Mouse (Mus musculus) MEL (cell line): ENCODE results near the gene Svs2. TPM values are rescaled to one million over a fixed set of nuclear protein-coding genes. Genes with fewer than 3 reads are reported as not detected.

Source experiments
- DNase-seq: peaks from one replicate; pipeline ENCODE4 v3.0.0; 2011; ENCODE audit warnings: low read depth, low spot score
- H3K27ac ChIP-seq: 2 replicates; pipeline ENCODE4 v1.5.1; 2012; ENCODE audit warnings: low read depth, mild to moderate bottlenecking, control low read depth, low read length, moderate library complexity; ENCODE audit not compliant: control insufficient read depth
- H3K27me3 ChIP-seq, 2 experiments: fragments of 150-350 bp in 1 of 2; sonication (generic) in 1 of 2; 2 replicates each; pipeline ENCODE4 v1.6.1; 2012; ENCODE audit warnings: low read length in 2 of 2, mild to moderate bottlenecking in 2 of 2, improper control_type of control experiment in 1 of 2, moderate library complexity in 1 of 2; ENCODE audit not compliant: insufficient read depth in 2 of 2, control insufficient read depth in 1 of 2
- H3K36me3 ChIP-seq, 2 experiments: 2 replicates each; pipeline ENCODE4 v1.6.1; 2012 to 2014; ENCODE audit warnings: low read length in 2 of 2, improper control_type of control experiment in 1 of 2, inconsistent platforms in 1 of 2, mild to moderate bottlenecking in 1 of 2; ENCODE audit not compliant: insufficient read depth in 2 of 2, control insufficient read depth in 1 of 2
- H3K4me1 ChIP-seq, 2 experiments: fragments of 150-350 bp in 1 of 2; sonication (generic) in 1 of 2; 2 replicates each; pipeline ENCODE4 v1.6.1; 2012; ENCODE audit warnings: low read length in 2 of 2, improper control_type of control experiment in 1 of 2, mild to moderate bottlenecking in 1 of 2; ENCODE audit not compliant: insufficient read depth in 2 of 2, control insufficient read depth in 1 of 2
- H3K4me3 ChIP-seq, 2 experiments: fragments of 150-350 bp in 1 of 2; sonication (generic) in 1 of 2; 2 replicates each; pipeline ENCODE4 v1.5.1; 2012; ENCODE audit warnings: low read depth in 2 of 2, low read length in 2 of 2, mild to moderate bottlenecking in 2 of 2, moderate library complexity in 2 of 2, control low read depth in 1 of 2, improper control_type of control experiment in 1 of 2; ENCODE audit not compliant: control insufficient read depth in 1 of 2, insufficient read depth in 1 of 2
- H3K79me2 ChIP-seq: 2 replicates; pipeline ENCODE4 v1.6.1; 2012; ENCODE audit warnings: mild to moderate bottlenecking, low read length, moderate library complexity; ENCODE audit not compliant: control insufficient read depth, poor library complexity, insufficient read depth
- H3K9ac ChIP-seq: 2 replicates; pipeline ENCODE4 v1.6.1; 2012; ENCODE audit warnings: low read depth, mild to moderate bottlenecking, control low read depth, low read length, moderate library complexity; ENCODE audit not compliant: control insufficient read depth, poor library complexity, severe bottlenecking
- H3K9me3 ChIP-seq: fragments of 150-350 bp; sonication (generic); replicated peaks from 2 replicates; pipeline ENCODE4 v1.6.1; 2012; ENCODE audit warnings: mild to moderate bottlenecking, low read length, improper control_type of control experiment, moderate library complexity; ENCODE audit not compliant: insufficient read depth
- CHD2 ChIP-seq: IDR thresholded peaks from 2 replicates; pipeline ENCODE4 v1.6.1; 2011; ENCODE audit warnings: low read length, improper control_type of control experiment
- CTCF ChIP-seq, 3 experiments: IDR thresholded peaks in 2 of 3; conservative IDR thresholded peaks in 1 of 3; 2 replicates each; pipeline ENCODE4 v1.5.1; 2011 to 2012; ENCODE audit warnings: low read length in 3 of 3, low read depth in 2 of 3, mild to moderate bottlenecking in 2 of 3, improper control_type of control experiment in 1 of 3, inconsistent platforms in 1 of 3, mixed read lengths in 1 of 3, moderate library complexity in 1 of 3; ENCODE audit not compliant: control insufficient read depth in 1 of 3, insufficient read depth in 1 of 3, poor library complexity in 1 of 3, severe bottlenecking in 1 of 3
- ELF1 ChIP-seq: IDR thresholded peaks from 2 replicates; pipeline ENCODE4 v1.6.1; 2014; ENCODE audit warnings: low read depth, mild to moderate bottlenecking, inconsistent platforms, low read length, improper control_type of control experiment, moderate library complexity
- ETS1 ChIP-seq: IDR thresholded peaks from 2 replicates; pipeline ENCODE4 v1.6.1; 2012; ENCODE audit warnings: low read depth, mild to moderate bottlenecking, inconsistent platforms, low read length, improper control_type of control experiment, moderate library complexity
- GABPA ChIP-seq: IDR thresholded peaks from 2 replicates; pipeline ENCODE4 v1.6.1; 2012; ENCODE audit warnings: low read depth, mild to moderate bottlenecking, inconsistent platforms, low read length, improper control_type of control experiment, moderate library complexity
- GATA1 ChIP-seq: IDR thresholded peaks from 2 replicates; pipeline ENCODE4 v1.6.1; 2011; ENCODE audit warnings: low read depth, low read length, improper control_type of control experiment
- MAFK ChIP-seq: IDR thresholded peaks from 2 replicates; pipeline ENCODE4 v1.6.1; 2011; ENCODE audit warnings: low read depth, mild to moderate bottlenecking, low read length, improper control_type of control experiment, borderline replicate concordance
- MEF2A ChIP-seq: IDR thresholded peaks from 2 replicates; pipeline ENCODE4 v1.6.1; 2014; ENCODE audit warnings: low read depth, mild to moderate bottlenecking, inconsistent platforms, low read length, improper control_type of control experiment; ENCODE audit not compliant: poor library complexity, insufficient replicate concordance, severe bottlenecking; ENCODE audit errors: extremely low read depth
- MYB ChIP-seq: IDR thresholded peaks from 2 replicates; pipeline ENCODE4 v1.6.1; 2011; ENCODE audit warnings: mild to moderate bottlenecking, low read depth, low read length, improper control_type of control experiment
- NRF1 ChIP-seq: IDR thresholded peaks from 2 replicates; pipeline ENCODE4 v1.6.1; 2014; ENCODE audit warnings: low read depth, mild to moderate bottlenecking, inconsistent platforms, low read length, improper control_type of control experiment, moderate library complexity; ENCODE audit not compliant: poor library complexity, insufficient read depth, severe bottlenecking
- POLR2AphosphoS2 ChIP-seq: IDR thresholded peaks from 2 replicates; pipeline ENCODE4 v1.6.1; 2011; ENCODE audit warnings: low read length, improper control_type of control experiment
- POLR2AphosphoS5 ChIP-seq: IDR thresholded peaks from 2 replicates; pipeline ENCODE4 v1.6.1; 2012; ENCODE audit warnings: low read depth, borderline replicate concordance, mild to moderate bottlenecking, inconsistent platforms, low read length, moderate library complexity, mixed read lengths
- SMC3 ChIP-seq: IDR thresholded peaks from 2 replicates; pipeline ENCODE4 v1.6.1; 2011; ENCODE audit warnings: low read depth, low read length, improper control_type of control experiment
- TAL1 ChIP-seq: IDR thresholded peaks from 2 replicates; pipeline ENCODE4 v1.6.1; 2012; ENCODE audit warnings: mild to moderate bottlenecking, inconsistent platforms, low read length, moderate library complexity, mixed read lengths
- TBP ChIP-seq: IDR thresholded peaks from 2 replicates; pipeline ENCODE4 v1.8.0; 2011; ENCODE audit warnings: low read depth, low read length, improper control_type of control experiment
- TCF12 ChIP-seq: IDR thresholded peaks from 2 replicates; pipeline ENCODE4 v1.6.1; 2014; ENCODE audit warnings: low read depth, mild to moderate bottlenecking, inconsistent platforms, low read length, improper control_type of control experiment, moderate library complexity
- USF2 ChIP-seq, 2 experiments: IDR thresholded peaks; 2 replicates each; pipeline ENCODE4 v1.6.1; 2011 to 2012; ENCODE audit warnings: improper control_type of control experiment in 2 of 2, low read length in 2 of 2, borderline replicate concordance in 1 of 2, inconsistent platforms in 1 of 2, low read depth in 1 of 2, mild to moderate bottlenecking in 1 of 2; ENCODE audit not compliant: insufficient read depth in 1 of 2
- ZC3H11A ChIP-seq: IDR thresholded peaks from 2 replicates; pipeline ENCODE4 v1.6.1; 2012; ENCODE audit warnings: low read depth, mild to moderate bottlenecking, inconsistent platforms, low read length, improper control_type of control experiment
- polyA plus RNA-seq, 2 experiments: library from polyadenylated mRNA; stranded (reverse) in 1 of 2; unstranded in 1 of 2; fragments of >175 nt in 1 of 2; fragments of >200 nt in 1 of 2; gene quantifications; 2 replicates each; pipeline versions ENCODE4 v1.2.1 to v1.2.4; 2012; ENCODE audit warnings: low replicate concordance in 2 of 2, low read depth in 1 of 2; ENCODE audit not compliant: insufficient read length in 2 of 2, insufficient read depth in 1 of 2, missing spikeins in 1 of 2
- total RNA-seq: library from RNA; depleted of rRNA; stranded (reverse); fragments of 300-350 nt; gene quantifications from 2 replicates; pipeline ENCODE4 v1.2.3, GENCODE M21; 2012

Gene Svs2
- total and polyA plus RNA-seq, 3 experiments = not detected

- DNase-seq = no peak
Measured at GRCm38 (mm10) chr2:164232671-164233070, 5.6 kb downstream of the Svs2 start.

GRCm38 (mm10) chr2:164228361-164229070, 9.8 kb downstream of the Svs2 start:
- TF ChIP-seq MEF2A (no peak), CTCF (IDR thresholded peaks at IDR 0.05 in 2 of 3, conservative IDR thresholded peaks at IDR 0.05 in 1 of 3; ENCODE audit: control insufficient read depth in 1 of 3, insufficient read depth in 1 of 3, low read depth in 2 of 3, low read length in 3 of 3, poor library complexity in 1 of 3, severe bottlenecking in 1 of 3) (no peak), TBP (no peak), GABPA (no peak)
- Histone ChIP-seq H3K27me3 (peaks cover 3% of the 10 kb centered on the region in 2 experiments), H3K79me2 (no peaks in the 10 kb centered on the region), H3K9me3 (no peaks in the 10 kb centered on the region), H3K4me1 (no peaks in the 10 kb centered on the region), H3K4me3 (no peak overlapping the region), H3K9ac (no peak overlapping the region), H3K27ac (no peak overlapping the region), H3K36me3 (no peaks in the 10 kb centered on the region)
- DNase-seq = no peak

More at GRCm38 (mm10) chr2:164232671-164233070, 5.6 kb downstream of the Svs2 start:
- Histone ChIP-seq H3K27ac (no peak overlapping the region), H3K79me2 (no peaks in the 10 kb centered on the region), H3K36me3 (no peaks in the 10 kb centered on the region), H3K27me3 (peaks cover 3% of the 10 kb centered on the region in 2 experiments; a peak in 3 of 4 replicates), H3K4me3 (no peak overlapping the region), H3K9me3 (no peaks in the 10 kb centered on the region), H3K9ac (no peak overlapping the region), H3K4me1 (no peaks in the 10 kb centered on the region)
- no peak for TF ChIP-seq GATA1
- TF ChIP-seq SMC3 = no peak
- TF ChIP-seq GABPA = no peak
- no peak for TF ChIP-seq MYB
- no peak for TF ChIP-seq TBP
- no peak for TF ChIP-seq ELF1
- no peak for TF ChIP-seq ETS1
- TF ChIP-seq MAFK = no peak
- no peak for TF ChIP-seq USF2 (IDR thresholded peaks at IDR 0.05; ENCODE audit: borderline replicate concordance in 1 of 2, insufficient read depth in 1 of 2, low read depth in 1 of 2, low read length in 2 of 2)
- TF ChIP-seq NRF1 = no peak
- TF ChIP-seq CHD2 = no peak
- no peak for TF ChIP-seq TAL1
- TF ChIP-seq ZC3H11A = no peak
- TF ChIP-seq POLR2AphosphoS2 = no peak
- no peak for TF ChIP-seq CTCF (IDR thresholded peaks at IDR 0.05 in 2 of 3, conservative IDR thresholded peaks at IDR 0.05 in 1 of 3; ENCODE audit: control insufficient read depth in 1 of 3, insufficient read depth in 1 of 3, low read depth in 2 of 3, low read length in 3 of 3, poor library complexity in 1 of 3, severe bottlenecking in 1 of 3)
- no peak for TF ChIP-seq POLR2AphosphoS5
- TF ChIP-seq TCF12 = no peak
